Mouse (Mus musculus): ENCODE data around the gene Sertad1. TPM values are rescaled to one million over a fixed set of nuclear protein-coding genes. Genes with fewer than 3 reads are reported as not detected.

Gene Sertad1
- polyA plus RNA-seq, 1 experiment from 2014 or later: 6.4 TPM

GRCm38 (mm10) chr7:27475596-27475995, 11.1 kb upstream of the Sertad1 start:
- H3K36me3 ChIP-seq: peaks cover 7% of the 10 kb centered on the region; the same call in 1 of the 2 replicates
- no peak overlapping the region for H3K9ac ChIP-seq (replicated peaks)
- H3K9me3 ChIP-seq: no peaks in the 10 kb centered on the region
- H3K4me2 ChIP-seq (replicated peaks): no peak overlapping the region
- H3K4me3 ChIP-seq: no peak overlapping the region
- no peaks in the 10 kb centered on the region for H3K27me3 ChIP-seq
- H3K27ac ChIP-seq (replicated peaks): no peak overlapping the region
- WGBS: 97% methylated on average over 2 of the region's 2 CpGs
- no peak for ATAC-seq (replicated peaks)
- H3K4me1 ChIP-seq: peaks cover 19% of the 10 kb centered on the region

DNA sequence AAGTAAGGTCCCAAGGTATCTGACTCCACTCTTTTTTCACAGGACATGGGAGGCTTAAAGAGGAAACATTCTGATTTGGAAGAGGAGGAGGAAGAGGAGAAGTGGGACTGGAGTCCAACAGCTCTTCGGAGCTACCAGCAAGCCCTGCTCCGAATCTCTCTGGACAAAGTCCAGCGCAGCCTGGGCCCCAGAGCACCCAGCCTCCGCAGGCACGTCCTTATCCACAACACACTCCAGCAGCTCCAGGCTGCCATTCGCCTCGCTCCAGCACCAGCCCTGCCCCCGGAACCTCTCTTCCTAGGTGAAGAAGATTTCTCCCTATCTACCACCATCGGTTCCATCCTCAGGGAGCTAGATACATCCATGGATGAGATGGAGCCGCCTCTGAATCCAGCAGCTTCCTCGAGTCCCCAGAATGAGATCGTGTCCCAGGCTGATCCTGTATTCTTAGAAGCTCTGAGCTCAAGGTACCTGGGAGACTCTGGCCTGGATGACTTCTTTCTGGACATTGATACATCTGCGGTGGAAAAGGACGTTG, 10.5 kb upstream of the Sertad1 start:
- no peaks in the 10 kb centered on the region for H3K27me3 ChIP-seq
- no peak overlapping the region for H3K4me2 ChIP-seq (replicated peaks)
- H3K4me1 ChIP-seq: peaks cover 19% of the 10 kb centered on the region
- H3K36me3 ChIP-seq: peaks cover 7% of the 10 kb centered on the region; the same call in 1 of the 2 replicates
- H3K9ac ChIP-seq (replicated peaks): no peak overlapping the region
- no peak for ATAC-seq (replicated peaks)
- no peak overlapping the region for H3K27ac ChIP-seq (replicated peaks)
- WGBS: 96% methylated on average over 14 of the region's 14 CpGs
- no peak overlapping the region for H3K4me3 ChIP-seq
- no peaks in the 10 kb centered on the region for H3K9me3 ChIP-seq

DNA sequence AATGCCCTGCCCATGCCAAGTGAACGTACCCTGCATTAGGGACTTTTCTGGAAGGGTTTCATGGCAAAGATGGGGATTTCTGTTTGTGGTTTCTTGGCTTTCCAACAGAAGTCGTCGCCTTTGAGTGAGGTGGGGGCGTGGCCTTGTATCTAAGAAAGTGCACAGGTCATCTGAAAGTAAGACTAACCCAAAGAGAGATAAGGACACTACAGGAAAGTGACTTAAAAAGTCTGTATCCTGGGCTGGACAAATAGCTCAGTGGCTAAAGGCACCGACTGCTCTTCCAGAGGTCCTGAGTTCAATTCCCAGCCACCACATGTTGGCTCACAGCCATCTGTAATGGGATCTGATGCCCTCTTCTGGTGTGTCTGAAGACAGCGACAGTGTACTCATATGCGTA, 8.1 kb upstream of the Sertad1 start:
- Histone ChIP-seq H3K4me1 (peaks cover 14% of the 10 kb centered on the region), H3K27me3 (no peaks in the 10 kb centered on the region), H3K36me3 (peaks cover 7% of the 10 kb centered on the region; the same call in 1 of the 2 replicates), H3K4me3 (no peak overlapping the region), H3K9me3 (no peaks in the 10 kb centered on the region), H3K27ac (replicated peaks) (no peak overlapping the region), H3K4me2 (replicated peaks) (no peak overlapping the region), H3K9ac (replicated peaks) (no peak overlapping the region)
- ATAC-seq (replicated peaks): no peak
- WGBS: 84% methylated on average over 7 of the region's 7 CpGs

DNA sequence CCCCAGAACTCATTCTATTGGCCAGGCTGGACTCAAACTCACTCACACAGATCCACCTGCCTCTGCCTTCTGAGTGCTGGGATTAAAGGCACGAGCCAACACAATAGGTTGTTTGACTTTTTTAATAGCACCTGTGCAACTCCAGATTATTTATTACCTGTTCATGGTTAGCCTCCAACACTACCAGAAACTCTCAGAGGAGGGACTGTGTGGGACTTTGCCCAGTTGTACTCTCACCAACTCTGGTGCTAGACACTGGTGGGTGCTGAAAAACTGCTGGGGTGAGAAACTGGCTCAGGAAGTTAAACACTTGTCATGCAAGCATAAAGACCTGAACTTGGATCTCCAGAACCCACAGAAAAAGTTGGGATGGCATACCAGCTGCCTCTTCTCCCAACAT, 7.0 kb upstream of the Sertad1 start:
- WGBS: 76% methylated on average over 1 of the region's 1 CpGs
- H3K4me2 ChIP-seq (replicated peaks): no peak overlapping the region
- H3K4me3 ChIP-seq: no peak overlapping the region
- ATAC-seq (replicated peaks): no peak
- no peak overlapping the region for H3K27ac ChIP-seq (replicated peaks)
- no peak overlapping the region for H3K9ac ChIP-seq (replicated peaks)
- peaks cover 7% of the 10 kb centered on the region; the same call in 1 of the 2 replicates for H3K36me3 ChIP-seq
- H3K9me3 ChIP-seq: no peaks in the 10 kb centered on the region
- H3K27me3 ChIP-seq: no peaks in the 10 kb centered on the region
- peaks cover 7% of the 10 kb centered on the region for H3K4me1 ChIP-seq

DNA sequence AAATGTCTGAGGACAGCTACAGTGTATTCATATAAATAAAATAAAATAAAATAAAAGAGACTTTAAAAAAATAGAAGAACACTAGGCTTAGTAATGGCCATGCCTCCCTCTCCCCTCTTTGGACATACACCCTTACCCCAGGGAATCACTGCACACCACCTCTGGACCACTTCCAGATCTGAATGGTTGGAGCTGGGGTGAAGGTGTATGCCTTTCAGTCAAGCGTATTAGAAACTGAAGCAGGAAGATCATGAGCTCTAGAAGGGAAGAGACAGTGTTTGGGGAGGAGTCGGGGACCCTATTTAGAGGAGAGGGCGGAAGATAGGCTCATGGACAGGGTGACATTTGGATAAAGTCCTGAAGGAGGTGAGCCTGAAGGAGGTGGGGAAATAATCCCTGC, 6.2 kb upstream of the Sertad1 start:
- no peaks in the 10 kb centered on the region for H3K27me3 ChIP-seq
- H3K4me2 ChIP-seq (replicated peaks): no peak overlapping the region
- no peak overlapping the region; the same call in 1 of the 2 replicates for H3K27ac ChIP-seq (replicated peaks)
- no peaks in the 10 kb centered on the region for H3K9me3 ChIP-seq
- H3K4me3 ChIP-seq: no peak overlapping the region
- H3K4me1 ChIP-seq: peaks cover 7% of the 10 kb centered on the region
- 66% methylated on average over 3 of the region's 3 CpGs for WGBS
- ATAC-seq (replicated peaks): no peak
- peaks cover 7% of the 10 kb centered on the region; the same call in 1 of the 2 replicates for H3K36me3 ChIP-seq
- H3K9ac ChIP-seq (replicated peaks): no peak overlapping the region

DNA sequence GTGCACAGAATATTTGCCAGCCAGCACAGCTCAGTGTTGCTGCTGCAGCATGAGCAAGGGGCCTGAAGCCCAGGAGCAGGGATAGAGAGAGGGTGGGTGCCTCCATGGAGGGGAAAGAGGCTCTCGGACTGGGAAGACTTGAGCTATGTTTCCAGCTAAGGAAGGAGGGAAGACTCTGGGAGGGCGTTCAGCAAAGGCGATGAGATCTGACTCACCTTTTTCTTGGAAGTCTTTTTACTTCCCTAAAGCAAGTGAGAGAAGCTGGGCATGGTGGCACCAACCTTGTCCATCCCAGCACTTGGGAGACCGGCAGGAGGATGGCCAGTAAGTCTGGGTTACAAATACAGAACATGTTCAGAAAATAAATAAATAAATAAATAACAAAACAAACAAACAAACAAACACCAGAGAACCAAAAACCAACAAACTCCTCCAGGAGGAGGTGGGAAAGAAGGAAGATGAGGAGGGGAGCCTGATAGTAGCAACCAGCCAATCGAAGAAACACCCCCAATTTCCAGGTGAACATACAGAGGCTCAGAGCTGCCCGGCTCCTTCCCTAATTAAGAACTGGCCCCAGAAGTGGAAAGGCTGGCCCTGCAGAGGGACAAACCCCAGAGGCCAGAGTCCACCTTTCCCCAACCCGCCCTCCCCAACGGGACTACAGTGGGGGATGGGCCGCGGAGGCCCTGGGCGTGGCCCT, 5.6 kb upstream of the Sertad1 start:
- H3K4me1 ChIP-seq: peaks cover 7% of the 10 kb centered on the region
- H3K9me3 ChIP-seq: no peaks in the 10 kb centered on the region
- H3K27ac ChIP-seq (replicated peaks): peak overlapping the region; percentile 44
- WGBS: 12% methylated on average over 11 of the region's 11 CpGs
- peak overlapping the region; percentile 40 for H3K4me3 ChIP-seq
- H3K36me3 ChIP-seq: peaks cover 7% of the 10 kb centered on the region; the same call in 1 of the 2 replicates
- H3K9ac ChIP-seq (replicated peaks): peak overlapping the region; percentile 52
- H3K4me2 ChIP-seq (replicated peaks): peak overlapping the region; percentile 70
- no peaks in the 10 kb centered on the region for H3K27me3 ChIP-seq
- no peak for ATAC-seq (replicated peaks)

DNA sequence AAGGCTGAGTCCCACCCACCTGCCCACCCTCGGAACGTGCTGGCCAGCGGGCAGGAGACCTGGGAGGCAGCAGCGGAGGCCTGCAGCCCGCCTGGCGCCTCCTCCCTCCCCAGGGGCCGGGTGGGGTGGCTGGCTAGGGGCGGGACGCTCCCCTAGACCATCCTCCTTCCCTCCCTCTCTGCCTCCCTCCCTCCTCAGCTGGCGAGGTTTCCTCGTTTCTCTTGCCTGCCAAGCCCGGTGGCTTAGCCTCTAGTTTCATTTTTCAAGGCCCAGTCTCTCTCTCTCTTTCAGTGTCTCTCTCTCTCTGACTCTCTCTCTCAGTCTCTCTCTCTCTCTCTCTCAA, 5.1 kb upstream of the Sertad1 start:
- 0% methylated on average over 10 of the region's 12 CpGs for WGBS

DNA sequence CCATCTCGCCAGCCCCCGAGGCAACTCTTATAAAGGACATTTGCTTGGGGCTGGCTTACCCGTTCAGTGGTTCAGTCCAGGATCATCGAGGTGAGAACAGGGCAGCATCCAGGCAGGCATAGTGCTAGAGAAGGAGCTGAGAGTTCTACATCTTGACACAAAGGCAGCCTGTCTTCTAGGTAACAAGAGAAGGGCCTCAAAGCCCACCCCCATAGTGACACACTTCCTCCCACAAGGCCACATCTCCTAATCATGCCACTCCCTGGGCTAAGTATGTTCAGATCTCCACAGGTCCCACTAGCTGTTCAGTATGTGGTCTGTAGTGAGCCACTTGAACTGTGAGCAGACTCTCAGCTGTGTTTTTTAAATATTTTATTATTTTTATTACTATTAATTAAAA, 2.9 kb upstream of the Sertad1 start:
- H3K9me3 ChIP-seq: no peaks in the 10 kb centered on the region
- H3K4me2 ChIP-seq (replicated peaks): no peak overlapping the region
- ATAC-seq (replicated peaks): no peak
- H3K9ac ChIP-seq (replicated peaks): no peak overlapping the region
- no peaks in the 10 kb centered on the region for H3K36me3 ChIP-seq
- H3K4me1 ChIP-seq: peaks cover 19% of the 10 kb centered on the region
- no peaks in the 10 kb centered on the region for H3K27me3 ChIP-seq
- no peak overlapping the region for H3K4me3 ChIP-seq
- no peak overlapping the region for H3K27ac ChIP-seq (replicated peaks)
- WGBS: 83% methylated on average over 4 of the region's 4 CpGs

More for the DNA sequence above, 5.1 kb upstream of the Sertad1 start:
- H3K27ac ChIP-seq (replicated peaks): peak overlapping the region; percentile 44
- peak overlapping the region; percentile 52 for H3K9ac ChIP-seq (replicated peaks)
- H3K9me3 ChIP-seq: no peaks in the 10 kb centered on the region
- H3K36me3 ChIP-seq: peaks cover 4% of the 10 kb centered on the region; the same call in 1 of the 2 replicates
- H3K27me3 ChIP-seq: no peaks in the 10 kb centered on the region
- H3K4me2 ChIP-seq (replicated peaks): peak overlapping the region; percentile 70
- H3K4me3 ChIP-seq: peak overlapping the region; percentile 40
- peak; percentile 77 for ATAC-seq (replicated peaks)
- peaks cover 11% of the 10 kb centered on the region for H3K4me1 ChIP-seq

DNA sequence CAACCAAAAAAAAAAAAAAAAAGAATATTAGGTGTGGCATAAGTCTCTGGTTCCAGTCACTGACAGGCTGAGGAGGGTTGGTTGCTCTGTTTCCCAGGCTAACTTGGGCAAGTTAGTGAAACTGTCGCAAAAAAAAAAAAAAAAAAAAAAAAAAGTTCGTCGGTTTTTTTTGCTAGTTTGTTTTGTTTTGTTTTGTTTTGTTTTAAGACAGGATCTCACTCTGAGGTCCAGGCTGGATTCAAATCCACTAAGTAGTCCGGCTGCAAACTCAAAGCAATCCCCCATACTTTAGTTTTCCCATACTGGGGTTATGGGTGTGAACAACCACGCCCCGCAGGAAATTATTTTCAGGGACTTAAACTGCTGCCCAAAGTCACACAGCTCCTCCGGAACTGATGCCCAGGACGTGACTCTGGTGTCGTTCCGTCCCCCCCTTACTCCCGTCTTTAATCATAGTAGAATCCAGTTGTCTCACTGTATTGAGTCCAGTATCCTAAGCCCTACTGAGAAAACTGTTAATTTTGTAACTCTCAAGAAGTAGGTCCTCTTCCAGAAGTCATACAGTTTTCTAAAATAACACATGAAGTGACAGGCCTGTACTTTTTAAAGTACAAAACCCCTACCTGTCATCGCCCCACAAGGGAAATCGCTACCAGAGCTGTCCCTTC, 474 bp upstream of the Sertad1 start:
- H3K27ac ChIP-seq (replicated peaks): peak overlapping the region; percentile 41
- ATAC-seq (replicated peaks): peak; percentile 9; the same call in 1 of the 2 replicates
- H3K9me3 ChIP-seq: no peaks in the 10 kb centered on the region
- H3K4me3 ChIP-seq: peak overlapping the region; percentile 68
- H3K4me2 ChIP-seq (replicated peaks): peak overlapping the region; percentile 52
- 6% methylated on average over 13 of the region's 13 CpGs for WGBS
- H3K27me3 ChIP-seq: no peaks in the 10 kb centered on the region
- peak overlapping the region; percentile 26 for H3K9ac ChIP-seq (replicated peaks)
- H3K4me1 ChIP-seq: peaks cover 27% of the 10 kb centered on the region
- H3K36me3 ChIP-seq: no peaks in the 10 kb centered on the region

- Histone ChIP-seq H3K36me3 (no peaks in the 10 kb centered on the region), H3K27me3 (no peaks in the 10 kb centered on the region), H3K9ac (replicated peaks) (peak overlapping the region; percentile 64), H3K4me2 (replicated peaks) (peak overlapping the region; percentile 52), H3K4me1 (peaks cover 20% of the 10 kb centered on the region), H3K4me3 (peak overlapping the region; percentile 68), H3K9me3 (no peaks in the 10 kb centered on the region), H3K27ac (replicated peaks) (peak overlapping the region; percentile 90; the same call in 1 of the 2 replicates)
- no peak for ATAC-seq (replicated peaks)
- WGBS: 3% methylated on average over 13 of the region's 13 CpGs
Observed at GRCm38 (mm10) chr7:27487740-27488268, 1.1 kb downstream of the Sertad1 start.

- no peak overlapping the region for H3K27ac ChIP-seq (replicated peaks)
- H3K9ac ChIP-seq (replicated peaks): no peak overlapping the region
- H3K27me3 ChIP-seq: no peaks in the 10 kb centered on the region
- H3K4me3 ChIP-seq: no peak overlapping the region
- peaks cover 20% of the 10 kb centered on the region for H3K4me1 ChIP-seq
- H3K36me3 ChIP-seq: no peaks in the 10 kb centered on the region
- 91% methylated on average over 25 of the region's 25 CpGs for WGBS
- no peaks in the 10 kb centered on the region for H3K9me3 ChIP-seq
- H3K4me2 ChIP-seq (replicated peaks): no peak overlapping the region
- no peak for ATAC-seq (replicated peaks)
Observed at GRCm38 (mm10) chr7:27489270-27489869, 2.7 kb downstream of the Sertad1 start.

DNA sequence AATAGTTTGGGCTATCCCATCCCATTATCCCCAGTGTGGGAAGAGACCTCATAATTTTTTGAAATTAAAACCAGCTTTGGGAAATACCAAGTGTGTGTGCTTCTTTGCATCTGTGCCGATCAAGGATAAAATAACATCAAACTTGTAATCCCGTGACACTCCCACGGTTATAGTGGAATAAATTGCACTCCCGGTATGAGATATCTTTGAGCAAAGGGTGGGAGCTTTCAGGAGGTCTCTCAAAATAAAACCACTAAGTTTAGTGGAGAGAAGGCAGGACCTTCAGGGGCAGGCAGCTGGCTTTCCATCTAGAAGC, 3.5 kb downstream of the Sertad1 start:
- H3K4me1 ChIP-seq: peaks cover 20% of the 10 kb centered on the region
- H3K9me3 ChIP-seq: no peaks in the 10 kb centered on the region
- no peak for ATAC-seq (replicated peaks)
- H3K9ac ChIP-seq (replicated peaks): peak overlapping the region; percentile 34
- WGBS: 36% methylated on average over 4 of the region's 4 CpGs
- no peaks in the 10 kb centered on the region for H3K27me3 ChIP-seq
- no peaks in the 10 kb centered on the region for H3K36me3 ChIP-seq
- peak overlapping the region; percentile 42; the same call in 1 of the 2 replicates for H3K27ac ChIP-seq (replicated peaks)
- peak overlapping the region; percentile 35 for H3K4me3 ChIP-seq
- peak overlapping the region; percentile 51 for H3K4me2 ChIP-seq (replicated peaks)

Measured in forebrain, embryonic 15.5 days (tissue).